ENCODE assay signal across 10 mouse cellular contexts in the genomic region with DNA sequence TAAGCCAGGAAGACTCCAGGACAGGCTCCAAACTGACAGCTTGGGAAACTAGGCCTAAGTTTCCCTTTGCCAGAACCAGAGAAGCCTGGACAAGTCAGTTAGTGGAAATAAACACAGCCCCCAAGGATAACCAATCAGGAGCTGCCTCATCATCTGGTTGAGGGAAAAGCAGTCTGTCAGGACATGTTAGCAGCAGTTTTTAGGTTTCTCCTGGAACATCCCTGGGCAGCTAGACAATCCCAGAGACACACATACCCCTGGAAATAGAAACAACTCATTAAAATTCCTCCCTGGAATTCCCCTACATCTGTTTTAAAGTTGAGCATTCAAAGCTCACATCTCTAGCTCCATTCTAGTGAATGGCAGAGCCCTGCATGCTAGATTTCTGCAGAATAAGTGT.
"Had no signal": no experiment of that assay in that cellular context is flagged by ENCODE, and none has a peak within 500 bp of the region (broad histone marks: within the 10 kb centered on the region; RNA-seq: fewer than 3 reads in every experiment).

No protein-coding gene starts in this region.

- DNase-seq: kidney, adult 11 months; kidney, adult 9 months; kidney, postnatal 36 days; layer of hippocampus, postnatal 36 days; lung, adult 2 months; lung, postnatal 36 days; thymus, adult 18-20 months; thymus, postnatal 14 days had no signal

- ATAC-seq: lung, postnatal 0 days; midbrain, embryonic 13.5 days had no signal
